Mouse (Mus musculus): ENCODE measurements around the gene Gpatch8. TPM values are rescaled to one million over a fixed set of nuclear protein-coding genes. Genes with fewer than 3 reads are reported as not detected.

The Gpatch8 gene
- 77.4 TPM for polyA plus RNA-seq (2017; shearing (Covaris generic))

GRCm38 (mm10) chr11:102556031-102556715 is at the start of gene Gpatch8:
Gene Gpatch8 (minus strand): TSS chr11:102556392.

GRCm38 (mm10) chr11:102604010-102604584 is 47.9 kb upstream of the Gpatch8 start, which contains the start of gene Fzd2:
Gene Fzd2 (plus strand): TSS chr11:102604396.

GRCm38 (mm10) chr11:102579165-102580033 is 23.2 kb upstream of the Gpatch8 start, which contains the start of gene Gm11627:
Gene Gm11627 (minus strand): TSS chr11:102579461.

GRCm38 (mm10) chr11:102469648-102470357 is 86.4 kb downstream of the Gpatch8 start, which contains the start of gene Itga2b:
Gene Itga2b (minus strand): TSS chr11:102470122.

GRCm38 (mm10) chr11:102447497-102447896 is 108.7 kb downstream of the Gpatch8 start, which contains the start of gene Fam171a2:
Gene Fam171a2 (minus strand): TSS chr11:102447682.

GRCm38 (mm10) chr11:102430121-102431017 is 125.8 kb downstream of the Gpatch8 start, which contains the start of gene Grn:
Gene Grn (plus strand): TSS chr11:102430315.

Other genes with a start within 250 kb of the Gpatch8 start
- gene Ubtf, start 236.7 kb downstream of the Gpatch8 start, polyA plus RNA-seq (2017; shearing (Covaris generic)): 112 TPM
- gene Slc4a1, start 190.2 kb downstream of the Gpatch8 start, polyA plus RNA-seq (2017; shearing (Covaris generic)): 1.8 TPM
- 34.1 TPM for gene Rundc3a, start 163.0 kb downstream of the Gpatch8 start, polyA plus RNA-seq (2017; shearing (Covaris generic))
- 50.6 TPM for gene Slc25a39, start 148.4 kb downstream of the Gpatch8 start, polyA plus RNA-seq (2017; shearing (Covaris generic))
- gene Grn, start 126.1 kb downstream of the Gpatch8 start, polyA plus RNA-seq (2017; shearing (Covaris generic)): 85.2 TPM
- gene Fam171a2, start 108.7 kb downstream of the Gpatch8 start, polyA plus RNA-seq (2017; shearing (Covaris generic)): not detected
- 1.7 TPM for gene Itga2b, start 86.3 kb downstream of the Gpatch8 start, polyA plus RNA-seq (2017; shearing (Covaris generic))
- gene Gm11627, start 23.1 kb upstream of the Gpatch8 start, polyA plus RNA-seq (2017; shearing (Covaris generic)): not detected
- gene Fzd2, start 48.0 kb upstream of the Gpatch8 start, polyA plus RNA-seq (2017; shearing (Covaris generic)): not detected
- gene Meioc, start 107.3 kb upstream of the Gpatch8 start, polyA plus RNA-seq (2017; shearing (Covaris generic)): not detected
- 40.2 TPM for gene Ccdc43, start 141.4 kb upstream of the Gpatch8 start, polyA plus RNA-seq (2017; shearing (Covaris generic))
- not detected for gene Adam11, start 205.0 kb upstream of the Gpatch8 start, polyA plus RNA-seq (2017; shearing (Covaris generic))